Mouse (Mus musculus): ENCODE measurements around the gene Prr14.

GRCm38 (mm10) chr7:127435206-127435605 lies 24.2 kb upstream of the Prr14 start:
- TF ChIP-seq POLR2A (IDR thresholded peaks at IDR 0.05; ENCODE audit: borderline replicate concordance, extremely low read depth, insufficient read depth, insufficient read length, poor library complexity, severe bottlenecking) (no peak), CTCF (IDR thresholded peaks at IDR 0.05; ENCODE audit: borderline replicate concordance, extremely low read depth, insufficient read depth, insufficient read length) (no peak)

All from brain, embryonic 14.5 days (tissue).